Mouse (Mus musculus) erythroblast, adult 5-6 weeks (primary cell): ENCODE results near the gene Calcb. TPM values are rescaled to one million over a fixed set of nuclear protein-coding genes. Genes with fewer than 3 reads are reported as not detected.

ENCODE experiments used
- ATAC-seq: replicated peaks from 2 replicates; pipeline ENCODE4 v1.8.0; 2016; ENCODE audit warnings: moderate number of reproducible peaks, mild to moderate bottlenecking, moderate TSS enrichment, inconsistent platforms; ENCODE audit not compliant: poor library complexity, low FRiP score, severe bottlenecking
- total RNA-seq, 2 experiments: library from RNA; stranded (forward) in 1 of 2; stranded (reverse) in 1 of 2; fragments of 150-400 nt in 1 of 2; fragments of 200-764, 138-1000 nt in 1 of 2; gene quantifications; 2 replicates each; pipeline versions ENCODE4 v1.2.3 to v1.2.4; 2015 to 2017; ENCODE audit warnings: low replicate concordance in 2 of 2

The Calcb gene
- total RNA-seq, 2 experiments from 2014 or later = not detected

GRCm38 (mm10) chr7:114747596-114747995 lies 29.2 kb downstream of the Calcb start:
- ATAC-seq = no peak

- ATAC-seq = no peak
Observed at GRCm38 (mm10) chr7:114748239-114748638, 29.8 kb downstream of the Calcb start.

DNA sequence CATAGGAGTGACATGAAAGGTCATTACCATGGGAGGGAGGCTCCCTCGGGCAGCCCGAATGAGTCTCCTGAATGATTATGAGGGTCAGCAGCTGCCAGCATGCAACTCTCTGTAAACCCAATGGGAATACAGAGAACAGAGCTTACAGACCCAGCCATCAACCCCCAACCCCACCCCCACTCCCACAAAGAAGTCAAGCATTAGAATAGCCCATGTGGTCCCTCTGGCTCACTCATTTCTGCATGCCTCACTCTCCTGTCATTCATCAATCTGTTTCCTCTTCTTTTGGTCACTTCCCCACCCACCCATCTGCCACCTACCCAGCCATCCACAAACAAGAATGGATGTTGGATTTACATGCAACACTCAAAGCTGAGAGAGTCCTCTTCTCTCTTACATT lies 35.0 kb downstream of the Calcb start:
- no peak for ATAC-seq

- no peak for ATAC-seq
Observed at GRCm38 (mm10) chr7:114754196-114754595, 35.8 kb downstream of the Calcb start.

- no peak for ATAC-seq
Observed at GRCm38 (mm10) chr7:114754626-114755025, 36.2 kb downstream of the Calcb start.

DNA sequence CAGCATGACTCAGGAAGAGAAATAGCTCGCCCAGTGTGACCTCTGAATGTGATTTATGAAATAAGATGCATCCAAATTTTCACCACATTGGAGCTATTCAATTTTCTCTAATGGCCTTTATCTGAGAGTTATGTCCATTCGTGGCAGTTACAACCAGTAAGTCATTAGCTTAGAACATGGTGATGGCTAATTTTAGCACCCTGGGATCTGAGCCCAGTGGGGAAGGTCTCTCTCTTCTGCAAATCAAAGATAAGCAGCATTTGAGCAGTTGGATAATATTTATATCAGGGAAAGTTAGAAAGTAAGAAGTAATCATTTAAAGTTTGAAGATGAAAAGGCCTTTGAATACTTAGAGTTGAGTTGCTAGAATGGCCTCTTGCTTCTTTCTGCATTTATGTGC lies 44.2 kb downstream of the Calcb start:
- no peak for ATAC-seq

GRCm38 (mm10) chr7:114765273-114765672 lies 46.8 kb downstream of the Calcb start:
- no peak for ATAC-seq

DNA sequence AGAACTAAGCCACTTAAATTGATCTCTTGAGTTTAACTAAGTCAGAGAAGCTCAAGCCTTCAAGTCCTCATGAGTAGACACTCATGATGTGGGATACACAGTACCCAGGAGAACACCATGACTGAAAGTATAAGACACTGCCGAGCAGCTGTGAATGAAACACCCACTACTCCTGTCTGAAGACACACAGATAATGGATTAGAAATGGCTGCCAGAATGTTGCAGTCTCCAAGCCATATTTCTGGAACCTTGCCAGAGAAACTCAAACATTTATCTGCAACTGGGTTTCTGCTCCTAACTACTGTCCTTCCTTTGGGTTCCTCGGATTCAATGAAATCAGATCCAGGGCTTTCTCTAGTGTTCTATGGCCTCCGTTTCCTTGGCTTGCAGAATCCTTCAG lies 48.1 kb downstream of the Calcb start:
- no peak for ATAC-seq

GRCm38 (mm10) chr7:114768516-114768915 lies 50.1 kb downstream of the Calcb start:
- ATAC-seq = no peak

- ATAC-seq = no peak
Observed at GRCm38 (mm10) chr7:114769041-114769440, 50.6 kb downstream of the Calcb start.

GRCm38 (mm10) chr7:114770586-114770985 lies 52.1 kb downstream of the Calcb start:
- ATAC-seq = no peak

GRCm38 (mm10) chr7:114771801-114772200 lies 53.4 kb downstream of the Calcb start:
- no peak for ATAC-seq

Other genes starting within 250 kb of the Calcb start
- not detected in 2 replicates for gene Cyp2r1, start 155.7 kb upstream of the Calcb start, total RNA-seq (2015; ENCODE audit: low replicate concordance)
- not detected in 2 replicates for gene Cyp2r1, start 155.7 kb upstream of the Calcb start, total RNA-seq (2017; ENCODE audit: low replicate concordance)
- not detected in 2 replicates for gene Calca, start 82.3 kb upstream of the Calcb start, total RNA-seq (2015; ENCODE audit: low replicate concordance)
- gene Calca, start 82.3 kb upstream of the Calcb start, total RNA-seq (2017; ENCODE audit: low replicate concordance) = not detected in 2 replicates
- not detected in 2 replicates for gene Insc, start 25.1 kb downstream of the Calcb start, total RNA-seq (2015; ENCODE audit: low replicate concordance)
- not detected in 2 replicates for gene Insc, start 25.1 kb downstream of the Calcb start, total RNA-seq (2017; ENCODE audit: low replicate concordance)